Mouse (Mus musculus) CD4-positive, CD25-positive, alpha-beta regulatory T cell, adult 4 months (primary cell): ENCODE data around the gene Klk8. TPM values are rescaled to one million over a fixed set of nuclear protein-coding genes. Genes with fewer than 3 reads are reported as not detected.
A peak's percentile ranks its signal among the peaks of the same experiment; 100 is the strongest.

ENCODE experiments used
- ATAC-seq: one replicate; pipeline ENCODE4 v1.8.0; 2017
- polyA plus RNA-seq, 2 experiments: library from polyadenylated mRNA; unstranded; fragments of 100-300 nt; shearing (Covaris generic); gene quantifications; one replicate each; pipeline ENCODE4 v1.2.1; 2017

Klk8 gene
- polyA plus RNA-seq = 100 to 1,000 TPM; 136 to 138 TPM

GRCm38 (mm10) chr7:43797333-43797769, at the start of gene Klk8:
Gene Klk8 (plus strand): TSS chr7:43797577.
- ATAC-seq = peak; percentile 51

GRCm38 (mm10) chr7:43747788-43748187, 49.6 kb upstream of the Klk8 start:
- no peak for ATAC-seq

GRCm38 (mm10) chr7:43752806-43753205, 44.6 kb upstream of the Klk8 start:
- no peak for ATAC-seq

GRCm38 (mm10) chr7:43766484-43766883, 30.9 kb upstream of the Klk8 start:
- ATAC-seq = no peak

- ATAC-seq = no peak
Measured at GRCm38 (mm10) chr7:43768597-43768996, 28.8 kb upstream of the Klk8 start, which contains the start of gene Klk12. Gene Klk12 (plus strand): TSS chr7:43768897.

GRCm38 (mm10) chr7:43769636-43770035, 27.7 kb upstream of the Klk8 start:
- no peak for ATAC-seq

GRCm38 (mm10) chr7:43770701-43771100, 26.7 kb upstream of the Klk8 start:
- ATAC-seq = no peak

- no peak for ATAC-seq
Measured at GRCm38 (mm10) chr7:43771916-43772315, 25.5 kb upstream of the Klk8 start.

- no peak for ATAC-seq
Measured at GRCm38 (mm10) chr7:43772901-43773300, 24.5 kb upstream of the Klk8 start.

- ATAC-seq = no peak
Measured at GRCm38 (mm10) chr7:43774364-43774763, 23.0 kb upstream of the Klk8 start, which contains the start of gene Klk11. Gene Klk11 (plus strand): TSS chr7:43774604.

GRCm38 (mm10) chr7:43774802-43775201, 22.6 kb upstream of the Klk8 start:
- ATAC-seq = no peak

GRCm38 (mm10) chr7:43775311-43776057, 21.9 kb upstream of the Klk8 start:
- no peak for ATAC-seq

- ATAC-seq = no peak
Measured at GRCm38 (mm10) chr7:43776506-43776905, 20.9 kb upstream of the Klk8 start.

- ATAC-seq = no peak
Measured at GRCm38 (mm10) chr7:43777423-43777822, 20.0 kb upstream of the Klk8 start.

- no peak for ATAC-seq
Measured at GRCm38 (mm10) chr7:43778176-43778970, 19.0 kb upstream of the Klk8 start.

- ATAC-seq = no peak
Measured at GRCm38 (mm10) chr7:43780241-43780640, 17.1 kb upstream of the Klk8 start.

GRCm38 (mm10) chr7:43780746-43781145, 16.6 kb upstream of the Klk8 start, which contains the start of gene Klk10:
Gene Klk10 (plus strand): TSS chr7:43781035.
- no peak for ATAC-seq

GRCm38 (mm10) chr7:43781541-43781940, 15.8 kb upstream of the Klk8 start:
- no peak for ATAC-seq

GRCm38 (mm10) chr7:43782275-43783265, 14.8 kb upstream of the Klk8 start:
- ATAC-seq = peak; percentile 86

- ATAC-seq = no peak
Measured at GRCm38 (mm10) chr7:43785286-43785685, 12.1 kb upstream of the Klk8 start.

- ATAC-seq = no peak
Measured at GRCm38 (mm10) chr7:43788096-43788495, 9.3 kb upstream of the Klk8 start.

GRCm38 (mm10) chr7:43789295-43789694, 8.1 kb upstream of the Klk8 start:
- ATAC-seq = no peak
